Mouse (Mus musculus) hindbrain, embryonic 16.5 days (tissue): ENCODE results near the gene Nufip2. TPM values are rescaled to one million over a fixed set of nuclear protein-coding genes. Genes with fewer than 3 reads are reported as not detected.
"Not testable (repeated sequence)": the region's sequence is repeated elsewhere in the genome, so short reads cannot be mapped to it uniquely, and the experiment has no call there.

Experiments used
- ATAC-seq: fragments of 200-750 bp; cut with Nextera tagmentation; 2 replicates; pipeline ENCODE4 v1.8.0; 2017; ENCODE audit warnings: moderate TSS enrichment, moderate library complexity
- H3K27ac ChIP-seq: fragments of 300-500 bp; sonication (generic); 2 replicates; pipeline ENCODE4 v1.5.1; 2014; ENCODE audit warnings: low read depth, mild to moderate bottlenecking, control low read depth, low read length, moderate library complexity
- H3K27me3 ChIP-seq: fragments of 300-500 bp; sonication (generic); replicated peaks from 2 replicates; pipeline ENCODE4 v1.6.1; 2014; ENCODE audit warnings: low read length; ENCODE audit not compliant: control insufficient read depth, insufficient read depth
- H3K36me3 ChIP-seq: fragments of 300-500 bp; sonication (generic); 2 replicates; pipeline ENCODE4 v1.6.1; 2014; ENCODE audit warnings: mild to moderate bottlenecking, low read length, moderate library complexity, mixed read lengths; ENCODE audit not compliant: control insufficient read depth, insufficient read depth
- H3K4me1 ChIP-seq: fragments of 300-500 bp; sonication (generic); 2 replicates; pipeline ENCODE4 v1.6.1; 2014; ENCODE audit warnings: low read depth, low read length; ENCODE audit not compliant: control insufficient read depth, insufficient read depth
- H3K4me2 ChIP-seq: fragments of 300-500 bp; sonication (generic); 2 replicates; pipeline ENCODE4 v1.6.1; 2014; ENCODE audit warnings: mild to moderate bottlenecking, low read length, control low read depth, moderate library complexity
- H3K4me3 ChIP-seq: fragments of 300-500 bp; sonication (generic); 2 replicates; pipeline ENCODE4 v1.5.1; 2014; ENCODE audit warnings: mild to moderate bottlenecking, low read length, control low read depth, moderate library complexity
- H3K9ac ChIP-seq: fragments of 300-500 bp; sonication (generic); 2 replicates; pipeline ENCODE4 v1.6.1; 2014; ENCODE audit warnings: low read depth, mild to moderate bottlenecking, control low read depth, low read length, moderate library complexity
- H3K9me3 ChIP-seq: fragments of 300-500 bp; sonication (generic); 2 replicates; pipeline ENCODE4 v1.6.1; 2014; ENCODE audit warnings: mild to moderate bottlenecking, low read length, moderate library complexity; ENCODE audit not compliant: control insufficient read depth
- WGBS: fragments of 180-500 bp; shearing (Covaris S2); extraction: QIAGEN DNeasy Blood & Tissue Kit; methylation state at CpG from one replicate; pipeline ENCODE4 v1.1.7; 2014; 5-methylcytosine and 5-hydroxymethylcytosine counted together
- polyA plus RNA-seq: library from polyadenylated mRNA; unstranded; fragments of >200 nt; fragmentation: Nextera tagmentation; extraction: Ambion mirVana; gene quantifications from 2 replicates; pipeline ENCODE4 v1.2.1, GENCODE M21; 2015

The Nufip2 gene
- polyA plus RNA-seq = 3.2 TPM in 2 replicates

GRCm38 (mm10) chr11:77685383-77686265 is at the start of gene Nufip2:
Gene Nufip2 (plus strand): TSS chr11:77686155.
- Histone ChIP-seq H3K4me3 (peak within 1 kb of the TSS; percentile 97), H3K9ac (peak within 1 kb of the TSS; percentile 97), H3K4me2 (peak within 1 kb of the TSS; percentile 72), H3K9me3 (no peaks in the 10 kb centered on the region), H3K27me3 (no peaks in the 10 kb centered on the region), H3K36me3 (no peaks in the 10 kb centered on the region), H3K4me1 (peaks cover 6% of the 10 kb centered on the region), H3K27ac (peak within 1 kb of the TSS; percentile 97)
- ATAC-seq = peak; percentile 98
- under 1% methylated on average over 36 of the region's 38 CpGs for WGBS

- Histone ChIP-seq H3K27ac (no peak overlapping the region), H3K4me2 (no peak overlapping the region), H3K9ac (no peak overlapping the region), H3K4me3 (no peak overlapping the region), H3K36me3 (no peaks in the 10 kb centered on the region), H3K27me3 (no peaks in the 10 kb centered on the region), H3K9me3 (no peaks in the 10 kb centered on the region), H3K4me1 (no peaks in the 10 kb centered on the region)
- ATAC-seq = no peak
- 89% methylated on average over 9 of the region's 9 CpGs for WGBS
These were observed 44.6 kb upstream of the Nufip2 start for GRCm38 (mm10) chr11:77641390-77641789.

GRCm38 (mm10) chr11:77645481-77645880 is 40.5 kb upstream of the Nufip2 start:
- Histone ChIP-seq H3K4me2 (no peak overlapping the region), H3K9me3 (no peaks in the 10 kb centered on the region), H3K27me3 (no peaks in the 10 kb centered on the region), H3K4me3 (no peak overlapping the region), H3K4me1 (no peaks in the 10 kb centered on the region), H3K36me3 (no peaks in the 10 kb centered on the region), H3K9ac (no peak overlapping the region), H3K27ac (no peak overlapping the region)
- WGBS = 90% methylated on average over 4 of the region's 4 CpGs
- no peak for ATAC-seq

- no peaks in the 10 kb centered on the region for H3K27me3 ChIP-seq
- no peak overlapping the region for H3K9ac ChIP-seq
- no peak for ATAC-seq
- WGBS = 80% methylated on average over 7 of the region's 7 CpGs
- H3K4me2 ChIP-seq = no peak overlapping the region
- H3K4me3 ChIP-seq = no peak overlapping the region
- no peak overlapping the region for H3K27ac ChIP-seq
- no peaks in the 10 kb centered on the region for H3K4me1 ChIP-seq
- no peaks in the 10 kb centered on the region for H3K36me3 ChIP-seq
- H3K9me3 ChIP-seq = no peaks in the 10 kb centered on the region
These were observed 37.1 kb upstream of the Nufip2 start for GRCm38 (mm10) chr11:77648878-77649277.

- Histone ChIP-seq H3K27me3 (no peaks in the 10 kb centered on the region), H3K9me3 (no peaks in the 10 kb centered on the region), H3K4me2 (no peak overlapping the region), H3K4me3 (no peak overlapping the region), H3K4me1 (no peaks in the 10 kb centered on the region), H3K36me3 (no peaks in the 10 kb centered on the region), H3K27ac (no peak overlapping the region), H3K9ac (no peak overlapping the region)
- ATAC-seq = no peak
- WGBS = 62% methylated on average over 6 of the region's 6 CpGs
These were observed 33.5 kb upstream of the Nufip2 start for GRCm38 (mm10) chr11:77652484-77652883.

- not testable (repeated sequence) for ATAC-seq, H3K4me2 ChIP-seq, H3K4me1 ChIP-seq, H3K36me3 ChIP-seq, H3K27me3 ChIP-seq, H3K9ac ChIP-seq, H3K9me3 ChIP-seq, H3K27ac ChIP-seq, H3K4me3 ChIP-seq
- WGBS = 97% methylated on average over 4 of the region's 4 CpGs
These were observed 32.4 kb upstream of the Nufip2 start for GRCm38 (mm10) chr11:77653406-77654190.

- Histone ChIP-seq H3K36me3 (no peaks in the 10 kb centered on the region), H3K9me3 (no peaks in the 10 kb centered on the region), H3K4me1 (no peaks in the 10 kb centered on the region), H3K4me2 (no peak overlapping the region), H3K27ac (no peak overlapping the region), H3K9ac (no peak overlapping the region), H3K27me3 (no peaks in the 10 kb centered on the region), H3K4me3 (no peak overlapping the region)
- WGBS = 63% methylated on average over 4 of the region's 4 CpGs
- no peak for ATAC-seq
These were observed 26.0 kb upstream of the Nufip2 start for GRCm38 (mm10) chr11:77659986-77660385.

- no peak for ATAC-seq
- H3K4me1 ChIP-seq = no peaks in the 10 kb centered on the region
- H3K27ac ChIP-seq = no peak overlapping the region
- H3K9ac ChIP-seq = no peak overlapping the region
- no peak overlapping the region for H3K4me2 ChIP-seq
- 68% methylated on average over 6 of the region's 6 CpGs for WGBS
- H3K4me3 ChIP-seq = no peak overlapping the region
- no peaks in the 10 kb centered on the region for H3K36me3 ChIP-seq
- H3K27me3 ChIP-seq = no peaks in the 10 kb centered on the region
- H3K9me3 ChIP-seq = no peaks in the 10 kb centered on the region
These were observed 22.3 kb upstream of the Nufip2 start for GRCm38 (mm10) chr11:77663639-77664038.

GRCm38 (mm10) chr11:77664046-77664445 is 21.9 kb upstream of the Nufip2 start:
- Histone ChIP-seq H3K27me3 (no peaks in the 10 kb centered on the region), H3K9me3 (no peaks in the 10 kb centered on the region), H3K4me2 (no peak overlapping the region), H3K36me3 (no peaks in the 10 kb centered on the region), H3K9ac (no peak overlapping the region), H3K4me3 (no peak overlapping the region), H3K27ac (no peak overlapping the region), H3K4me1 (no peaks in the 10 kb centered on the region)
- WGBS = 84% methylated on average over 8 of the region's 8 CpGs
- no peak for ATAC-seq
